Mouse (Mus musculus): Measurements from ENCODE around the gene Zfp775.

DNA sequence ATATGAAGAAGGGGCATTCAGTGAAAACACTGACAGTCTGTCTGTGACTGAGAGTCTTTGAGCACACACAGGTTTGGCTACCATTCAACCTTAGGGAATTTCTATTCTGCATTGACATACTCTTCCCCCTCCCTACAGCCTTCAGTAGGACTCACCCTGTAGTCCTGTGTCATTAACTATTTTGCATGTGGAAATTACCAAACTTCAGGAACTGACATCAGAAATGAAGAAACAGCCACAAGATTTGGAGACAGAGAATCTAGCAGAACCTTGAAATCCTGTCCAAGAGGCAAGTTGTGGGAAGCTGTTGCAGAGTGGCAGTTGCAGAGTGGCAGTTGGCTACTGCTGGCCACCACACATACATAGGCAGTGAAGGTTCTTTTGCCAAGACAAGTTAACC, 66.2 kb downstream of the Zfp775 start:
- TF ChIP-seq RCOR1 (conservative IDR thresholded peaks at IDR 0.05; ENCODE audit: low read depth, low read length) (no peak), JUN (IDR thresholded peaks at IDR 0.05; ENCODE audit: insufficient read depth, low read depth, low read length) (no peak), MYC (IDR thresholded peaks at IDR 0.05; ENCODE audit: low read depth, low read length) (no peak), NELFE (IDR thresholded peaks at IDR 0.05; ENCODE audit: low read depth, low read length) (no peak), POLR2AphosphoS2 (IDR thresholded peaks at IDR 0.05; ENCODE audit: low read depth, low read length) (no peak), SMC3 (IDR thresholded peaks at IDR 0.05; ENCODE audit: low read depth, low read length) (no peak), CTCF (conservative IDR thresholded peaks at IDR 0.05 in 1 of 2, IDR thresholded peaks at IDR 0.05 in 1 of 2; ENCODE audit: low read depth in 2 of 2, low read length in 2 of 2) (no peak), KAT2A (IDR thresholded peaks at IDR 0.05; ENCODE audit: insufficient replicate concordance, low read length) (no peak), JUND (conservative IDR thresholded peaks at IDR 0.05; ENCODE audit: low read depth, low read length) (no peak), POLR2A (IDR thresholded peaks at IDR 0.05; ENCODE audit: low read depth, low read length) (no peak), ZKSCAN1 (IDR thresholded peaks at IDR 0.05; ENCODE audit: borderline replicate concordance, low read depth, low read length) (no peak), EP300 (IDR thresholded peaks at IDR 0.05; ENCODE audit: low read length) (no peak), USF1 (IDR thresholded peaks at IDR 0.05; ENCODE audit: low read depth, low read length) (no peak), UBTF (IDR thresholded peaks at IDR 0.05; ENCODE audit: low read depth, low read length) (no peak)
